Mouse (Mus musculus) heart, adult 8-10 months (tissue): ENCODE data around the gene Akr1c13. TPM values are rescaled to one million over a fixed set of nuclear protein-coding genes. Genes with fewer than 3 reads are reported as not detected.

Experiments
- DNase-seq: peaks from one replicate; pipeline ENCODE4 v3.0.0; 2022; ENCODE audit warnings: low spot score
- total RNA-seq, 4 experiments: library from RNA; stranded (reverse); gene quantifications; 2 replicates each; pipeline ENCODE4 v1.2.4; 2022

The Akr1c13 gene
- total RNA-seq, 4 experiments from 2014 or later = 0.76 to 2.2 (median 1.8) TPM

DNA sequence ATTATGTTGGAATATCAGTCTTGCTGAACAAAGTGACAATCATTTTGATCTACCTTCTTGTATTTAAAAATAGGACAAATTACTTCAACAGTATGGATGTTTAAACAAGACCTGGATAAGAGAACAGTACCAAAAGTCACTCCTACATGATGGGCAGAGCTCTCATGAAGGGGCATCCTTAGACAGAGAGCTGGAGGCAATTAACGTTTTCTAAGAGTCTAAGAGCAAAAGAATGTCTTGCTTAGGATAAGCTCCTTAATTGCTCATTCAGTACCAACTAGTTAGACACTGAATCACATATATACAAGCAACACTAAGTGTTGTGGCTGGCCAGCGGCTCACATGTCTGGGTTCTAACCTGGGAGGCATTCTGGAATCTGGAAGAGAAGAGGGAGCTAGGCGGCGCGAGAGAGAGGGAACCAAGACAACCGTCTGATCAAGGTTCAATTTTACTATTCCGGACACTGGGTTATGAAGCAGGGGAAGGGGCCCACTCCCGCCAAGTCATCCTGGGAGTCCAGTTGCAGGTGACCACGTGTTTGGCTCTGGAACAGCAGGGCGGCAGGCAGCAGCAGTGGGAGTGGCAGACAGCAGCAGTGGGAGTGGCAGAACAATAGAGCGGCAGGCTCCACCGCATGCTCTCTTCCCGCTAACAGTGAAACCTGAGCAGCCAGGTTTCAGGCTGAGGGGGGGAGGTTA lies 54.1 kb downstream of the Akr1c13 start:
- DNase-seq = no peak

DNA sequence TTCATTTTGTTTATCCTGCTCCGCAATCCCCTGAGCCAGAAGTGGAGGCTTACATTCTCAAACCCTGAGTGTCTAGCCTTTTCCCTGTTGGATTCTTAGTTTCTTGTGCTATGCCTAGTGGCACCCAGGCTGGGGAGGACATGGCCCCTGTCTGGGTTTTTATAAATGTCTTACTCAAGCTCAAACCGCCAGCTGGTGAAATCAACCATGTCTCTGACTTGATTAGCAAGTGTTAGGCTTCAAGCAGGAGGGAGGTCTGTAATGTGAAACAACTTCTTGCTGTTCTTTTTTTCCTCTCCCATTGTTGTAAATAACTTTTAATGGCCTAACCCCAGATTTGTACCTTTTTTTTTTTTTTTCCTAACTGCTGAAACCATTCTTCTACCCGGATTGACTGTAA lies 58.4 kb downstream of the Akr1c13 start:
- no peak for DNase-seq

Other genes starting within 250 kb of the Akr1c13 start
- not detected for gene Ucn3, start 245.8 kb upstream of the Akr1c13 start, total RNA-seq
- gene Akr1c14, start 142.1 kb upstream of the Akr1c13 start, total RNA-seq = 10 to 100 TPM in 1 of 4 experiments, 1 to 10 TPM in 3; 6.3 to 13.4 (median 8.9) TPM
- gene Akr1c18, start 40.5 kb upstream of the Akr1c13 start, total RNA-seq = not detected
- gene Akr1c19, start 37.5 kb downstream of the Akr1c13 start, total RNA-seq = 1 to 10 TPM; 1.7 to 2.3 (median 1.8) TPM
- gene Akr1c12, start 88.3 kb downstream of the Akr1c13 start, total RNA-seq = not detected
- gene Akr1c6, start 243.2 kb downstream of the Akr1c13 start, total RNA-seq = not detected